Mouse (Mus musculus) heart, embryonic 11.5 days (tissue): Measurements from ENCODE around the gene Rasl2-9. TPM values are rescaled to one million over a fixed set of nuclear protein-coding genes. Genes with fewer than 3 reads are reported as not detected.

Experiments
- ATAC-seq: fragments of 200-750 bp; cut with Nextera tagmentation; replicated peaks from 2 replicates; pipeline ENCODE4 v1.8.0; 2017; ENCODE audit warnings: moderate library complexity; ENCODE audit not compliant: insufficient number of reproducible peaks, low FRiP score, low TSS enrichment
- H3K27ac ChIP-seq: fragments of 300-500 bp; sonication (generic); 2 replicates; pipeline ENCODE4 v1.5.1; 2014; ENCODE audit warnings: mild to moderate bottlenecking, low read depth, low read length
- H3K27me3 ChIP-seq: fragments of 300-500 bp; sonication (generic); 2 replicates; pipeline ENCODE4 v1.6.1; 2014; ENCODE audit warnings: mild to moderate bottlenecking, low read length, mixed read lengths; ENCODE audit not compliant: control insufficient read depth, insufficient read depth
- H3K36me3 ChIP-seq: fragments of 300-500 bp; sonication (generic); 2 replicates; pipeline ENCODE4 v1.6.1; 2014; ENCODE audit warnings: mild to moderate bottlenecking, low read length, moderate library complexity, mixed read lengths; ENCODE audit not compliant: control insufficient read depth, insufficient read depth
- H3K4me1 ChIP-seq: fragments of 300-500 bp; sonication (generic); 2 replicates; pipeline ENCODE4 v1.6.1; 2014; ENCODE audit warnings: low read length; ENCODE audit not compliant: control insufficient read depth, insufficient read depth
- H3K4me2 ChIP-seq: fragments of 300-500 bp; sonication (generic); 2 replicates; pipeline ENCODE4 v1.6.1; 2014; ENCODE audit warnings: mild to moderate bottlenecking, moderate library complexity
- H3K4me3 ChIP-seq: fragments of 300-500 bp; sonication (generic); 2 replicates; pipeline ENCODE4 v1.5.1; 2014; ENCODE audit warnings: low read depth, low read length
- H3K9ac ChIP-seq: fragments of 300-500 bp; sonication (generic); 2 replicates; pipeline ENCODE4 v1.6.1; 2014; ENCODE audit warnings: mild to moderate bottlenecking, low read depth, low read length, moderate library complexity
- H3K9me3 ChIP-seq: fragments of 300-500 bp; sonication (generic); replicated peaks from 2 replicates; pipeline ENCODE4 v1.6.1; 2016; ENCODE audit warnings: low read length; ENCODE audit not compliant: control insufficient read depth
- WGBS: fragments of 180-500 bp; shearing (Covaris S2); extraction: QIAGEN DNeasy Blood & Tissue Kit; methylation state at CpG from one replicate; pipeline ENCODE4 v1.1.7; 2014; ENCODE audit not compliant: insufficient replicate concordance; 5-methylcytosine and 5-hydroxymethylcytosine counted together
- microRNA-seq: library from miRNA; unstranded; fragments of <30 nt; microRNA quantifications from one replicate; pipeline ENCODE4, GENCODE M21; 2016; ENCODE audit warnings: borderline number of aligned reads
- polyA plus RNA-seq: library from polyadenylated mRNA; unstranded; fragments of >200 nt; fragmentation: Nextera tagmentation; extraction: Ambion mirVana; gene quantifications from 2 replicates; pipeline ENCODE4 v1.2.1, GENCODE M21; 2014

Gene Rasl2-9
- polyA plus RNA-seq, 1 experiment from 2014 or later, result 1.8 TPM

DNA sequence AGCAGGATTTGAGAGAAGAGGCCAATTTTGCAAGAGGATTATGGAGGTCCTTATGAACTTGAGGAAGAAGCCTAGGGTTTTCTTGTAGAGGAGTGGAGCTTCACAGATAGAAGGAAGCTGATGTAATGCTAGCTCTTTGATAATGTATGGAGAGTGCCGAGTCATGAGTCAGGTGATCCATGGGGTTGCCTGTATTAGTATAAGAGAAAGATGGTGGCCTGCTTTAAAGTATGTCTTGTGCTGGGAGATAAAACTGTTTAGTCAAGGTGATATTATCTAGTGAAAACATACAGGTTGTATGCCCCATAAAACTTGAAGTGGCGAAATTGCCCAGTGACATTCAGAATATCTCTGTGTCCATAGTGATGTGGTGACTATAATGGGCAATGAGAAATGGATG, 48.8 kb downstream of the Rasl2-9 start:
- WGBS, result 76% methylated on average over 2 of the region's 2 CpGs
- peaks cover 34% of the 10 kb centered on the region for H3K36me3 ChIP-seq
- H3K27me3 ChIP-seq, result no peaks in the 10 kb centered on the region
- H3K27ac ChIP-seq, result no peak overlapping the region
- no peak for ATAC-seq
- no peak overlapping the region for H3K9ac ChIP-seq
- no peaks in the 10 kb centered on the region for H3K9me3 ChIP-seq
- no peak overlapping the region for H3K4me3 ChIP-seq
- peaks cover 12% of the 10 kb centered on the region for H3K4me1 ChIP-seq
- H3K4me2 ChIP-seq, result no peak overlapping the region

GRCm38 (mm10) chr7:5074984-5075383, 50.8 kb downstream of the Rasl2-9 start:
- Histone ChIP-seq H3K9me3 (no peaks in the 10 kb centered on the region), H3K9ac (no peak overlapping the region), H3K4me1 (peaks cover 2% of the 10 kb centered on the region; the same call in 1 of the 2 replicates), H3K4me3 (no peak overlapping the region), H3K36me3 (peaks cover 53% of the 10 kb centered on the region), H3K4me2 (no peak overlapping the region), H3K27me3 (no peaks in the 10 kb centered on the region), H3K27ac (no peak overlapping the region)
- 93% methylated on average over 5 of the region's 5 CpGs for WGBS
- ATAC-seq, result no peak

Small RNA genes within 50 kb of the gene (microRNA-seq; reads per million reads assigned to microRNA genes)
- gene Gm26217, result not detected

Other genes with a start within 250 kb of the Rasl2-9 start
- gene Isoc2a, start 248.8 kb downstream of the Rasl2-9 start, polyA plus RNA-seq, result 0.59 and 1.1 TPM in 2 replicates
- 0.17 and 0.20 TPM in 2 replicates for gene Gm36210, start 219.4 kb downstream of the Rasl2-9 start, polyA plus RNA-seq
- 2.6 and 2.8 TPM in 2 replicates for gene Zfp628, start 210.7 kb downstream of the Rasl2-9 start, polyA plus RNA-seq
- gene Nat14, start 203.9 kb downstream of the Rasl2-9 start, polyA plus RNA-seq, result 4.7 and 5.0 TPM in 2 replicates
- gene Ssc5d, start 200.2 kb downstream of the Rasl2-9 start, polyA plus RNA-seq, result 0.53 and 1.1 TPM in 2 replicates
- 3.3 and 5.4 TPM in 2 replicates for gene Sbk2, start 161.5 kb downstream of the Rasl2-9 start, polyA plus RNA-seq
- 0.44 and 0.49 TPM in 2 replicates for gene Sbk3, start 154.8 kb downstream of the Rasl2-9 start, polyA plus RNA-seq
- gene Zfp579, start 129.8 kb downstream of the Rasl2-9 start, polyA plus RNA-seq, result 32.5 and 38.8 TPM in 2 replicates
- gene Zfp524, start 111.5 kb downstream of the Rasl2-9 start, polyA plus RNA-seq, result 10.2 and 11.0 TPM in 2 replicates
- gene Fiz1, start 111.3 kb downstream of the Rasl2-9 start, polyA plus RNA-seq, result 25.5 and 25.9 TPM in 2 replicates
- gene Gm44973, start 110.5 kb downstream of the Rasl2-9 start, polyA plus RNA-seq, result 0.89 TPM in 1 of 2 replicates, not detected in the other
- gene Zfp865, start 105.6 kb downstream of the Rasl2-9 start, polyA plus RNA-seq, result 3.4 and 5.5 TPM in 2 replicates
- 1.5 and 2.9 TPM in 2 replicates for gene Ccdc106, start 105.4 kb downstream of the Rasl2-9 start, polyA plus RNA-seq
- not detected in 2 replicates for gene 4632433K11Rik, start 91.8 kb downstream of the Rasl2-9 start, polyA plus RNA-seq
- 3.4 and 4.2 TPM in 2 replicates for gene Zfp784, start 87.5 kb downstream of the Rasl2-9 start, polyA plus RNA-seq
- 14.7 and 17.8 TPM in 2 replicates for gene Zfp580, start 74.4 kb downstream of the Rasl2-9 start, polyA plus RNA-seq
- gene U2af2, start 63.8 kb downstream of the Rasl2-9 start, polyA plus RNA-seq, result 84.0 and 85.5 TPM in 2 replicates
- 47.0 and 48.1 TPM in 2 replicates for gene Epn1, start 45.7 kb downstream of the Rasl2-9 start, polyA plus RNA-seq
- gene Rfpl4, start 9.0 kb downstream of the Rasl2-9 start, polyA plus RNA-seq, result not detected in 2 replicates
- gene Vmn1r55, start 23.7 kb upstream of the Rasl2-9 start, polyA plus RNA-seq, result not detected in 2 replicates
- not detected in 2 replicates for gene Vmn1r56, start 70.8 kb upstream of the Rasl2-9 start, polyA plus RNA-seq
- gene Vmn1r57, start 92.5 kb upstream of the Rasl2-9 start, polyA plus RNA-seq, result not detected in 2 replicates
- not detected in 2 replicates for gene Gm5065, start 224.6 kb upstream of the Rasl2-9 start, polyA plus RNA-seq
- gene Nlrp2, start 225.1 kb upstream of the Rasl2-9 start, polyA plus RNA-seq, result not detected in 2 replicates